Mouse (Mus musculus): Measurements from ENCODE around the gene Iars2.

DNA sequence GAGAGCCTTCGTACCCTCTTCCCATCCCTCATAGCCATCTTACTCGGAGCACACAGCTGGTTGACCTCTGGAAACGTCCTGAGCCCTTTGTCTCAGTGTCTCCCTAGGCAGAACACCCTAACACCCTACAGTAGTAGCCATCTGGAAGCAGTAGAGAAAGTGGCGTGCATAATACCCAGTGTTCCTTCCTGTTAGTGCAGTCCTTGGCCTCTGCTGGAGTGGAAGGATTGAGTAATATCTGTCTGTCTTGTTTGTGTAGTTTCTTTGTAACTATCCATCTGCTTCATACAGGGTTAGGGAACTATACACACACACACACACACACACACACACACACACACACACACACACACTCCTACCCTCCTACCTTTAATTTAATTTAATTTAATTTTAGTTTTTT is 60.5 kb downstream of the Iars2 start:
- no peak for TF ChIP-seq GATA1 (IDR thresholded peaks at IDR 0.05; ENCODE audit: low read length)
- no peak for TF ChIP-seq TAL1 (IDR thresholded peaks at IDR 0.05; ENCODE audit: low read length)
